Mouse (Mus musculus) E14TG2a.4 (cell line): ENCODE data around the gene Herpud1.

Experiments used
- CTCF ChIP-seq: conservative IDR thresholded peaks from 2 replicates; pipeline ENCODE4 v1.5.1; 2014; ENCODE audit warnings: low read length
- POU5F1 ChIP-seq: IDR thresholded peaks from 2 replicates; pipeline ENCODE4 v1.6.1; 2014; ENCODE audit warnings: low read length, borderline replicate concordance

DNA sequence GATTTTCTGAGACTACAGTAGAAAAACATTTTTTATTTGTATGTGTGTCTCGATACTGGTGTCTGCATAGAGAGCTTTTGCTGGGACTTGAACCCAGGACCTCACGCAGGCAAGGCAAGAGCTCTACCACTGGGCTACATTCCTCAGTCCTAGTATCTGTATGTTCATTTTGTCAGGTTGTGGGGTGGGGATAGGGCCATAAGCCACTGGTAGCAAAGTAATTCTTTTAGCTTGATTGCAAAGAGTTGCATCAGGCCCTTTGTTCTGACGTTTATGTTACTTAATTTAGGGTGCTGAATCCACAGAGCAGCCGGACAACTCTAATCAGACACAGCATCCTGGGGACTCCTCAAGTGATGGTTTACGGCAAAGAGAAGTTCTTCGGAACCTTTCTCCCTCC is 4.2 kb downstream of the Herpud1 start:
- no peak for TF ChIP-seq CTCF
- no peak for TF ChIP-seq POU5F1
